Mouse (Mus musculus): ENCODE data around the gene Rpl3l. TPM values are rescaled to one million over a fixed set of nuclear protein-coding genes. Genes with fewer than 3 reads are reported as not detected.
"Not testable (repeated sequence)": the region's sequence is repeated elsewhere in the genome, so short reads cannot be mapped to it uniquely, and the experiment has no call there.

Rpl3l gene
- polyA plus RNA-seq, 1 experiment from 2014 or later = not detected

GRCm38 (mm10) chr17:24701251-24701650, 26.4 kb upstream of the Rpl3l start:
- no peak overlapping the region for H3K9ac ChIP-seq
- H3K4me1 ChIP-seq (replicated peaks) = peaks cover 26% of the 10 kb centered on the region
- no peak overlapping the region for H3K4me2 ChIP-seq
- no peak for ATAC-seq (ENCODE audit: low FRiP score)
- H3K27me3 ChIP-seq = peaks cover 7% of the 10 kb centered on the region; the same call in 1 of the 2 replicates
- H3K27ac ChIP-seq = no peak overlapping the region
- H3K36me3 ChIP-seq = peaks cover 60% of the 10 kb centered on the region
- H3K9me3 ChIP-seq = no peaks in the 10 kb centered on the region
- 94% methylated on average over 9 of the region's 9 CpGs for WGBS
- H3K4me3 ChIP-seq = no peak overlapping the region

DNA sequence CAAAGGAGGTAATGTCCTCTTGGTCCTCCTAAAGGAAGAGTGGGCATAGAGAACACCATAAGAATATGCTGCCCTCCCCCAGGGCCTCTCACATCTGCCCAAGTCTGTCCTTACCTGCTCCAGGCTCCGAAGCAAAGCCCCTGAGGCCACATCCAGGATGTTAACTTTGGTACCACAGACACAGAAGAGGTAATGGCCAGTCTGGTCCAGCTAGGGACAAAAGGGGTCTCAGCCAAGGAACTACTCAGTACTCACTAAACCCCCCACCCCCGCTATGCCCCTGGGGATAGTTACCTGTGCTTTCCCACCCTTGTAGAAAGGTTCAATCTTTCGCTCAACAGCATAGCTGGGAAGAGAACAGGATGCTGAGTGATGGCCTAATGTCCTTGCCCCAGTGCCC, 21.8 kb upstream of the Rpl3l start:
- 96% methylated on average over 3 of the region's 3 CpGs for WGBS
- Histone ChIP-seq H3K4me2 (0 out of 2 replicates have a peak overlapping the region, but pooled peaks have one; percentile 87), H3K9ac (no peak overlapping the region), H3K4me1 (replicated peaks) (peaks cover 17% of the 10 kb centered on the region), H3K27ac (no peak overlapping the region), H3K9me3 (no peaks in the 10 kb centered on the region), H3K36me3 (peaks cover 43% of the 10 kb centered on the region), H3K4me3 (no peak overlapping the region), H3K27me3 (no peaks in the 10 kb centered on the region)
- no peak for ATAC-seq (ENCODE audit: low FRiP score)

- H3K36me3 ChIP-seq = peaks cover 29% of the 10 kb centered on the region
- peak; percentile 90 for ATAC-seq (ENCODE audit: low FRiP score)
- 5% methylated on average over 32 of the region's 32 CpGs for WGBS
- H3K4me3 ChIP-seq = peak within 1 kb of the TSS; percentile 80
- peak within 1 kb of the TSS; percentile 87 for H3K4me2 ChIP-seq
- H3K9me3 ChIP-seq = no peaks in the 10 kb centered on the region
- H3K27me3 ChIP-seq = no peaks in the 10 kb centered on the region
- H3K9ac ChIP-seq = peak within 1 kb of the TSS; percentile 85
- peaks cover 17% of the 10 kb centered on the region for H3K4me1 ChIP-seq (replicated peaks)
- H3K27ac ChIP-seq = peak within 1 kb of the TSS; percentile 88
These were observed 20.4 kb upstream of the Rpl3l start, which contains the start of gene Tbl3 for GRCm38 (mm10) chr17:24706982-24707800. Tbl3 (minus strand) TSS chr17:24707660.

DNA sequence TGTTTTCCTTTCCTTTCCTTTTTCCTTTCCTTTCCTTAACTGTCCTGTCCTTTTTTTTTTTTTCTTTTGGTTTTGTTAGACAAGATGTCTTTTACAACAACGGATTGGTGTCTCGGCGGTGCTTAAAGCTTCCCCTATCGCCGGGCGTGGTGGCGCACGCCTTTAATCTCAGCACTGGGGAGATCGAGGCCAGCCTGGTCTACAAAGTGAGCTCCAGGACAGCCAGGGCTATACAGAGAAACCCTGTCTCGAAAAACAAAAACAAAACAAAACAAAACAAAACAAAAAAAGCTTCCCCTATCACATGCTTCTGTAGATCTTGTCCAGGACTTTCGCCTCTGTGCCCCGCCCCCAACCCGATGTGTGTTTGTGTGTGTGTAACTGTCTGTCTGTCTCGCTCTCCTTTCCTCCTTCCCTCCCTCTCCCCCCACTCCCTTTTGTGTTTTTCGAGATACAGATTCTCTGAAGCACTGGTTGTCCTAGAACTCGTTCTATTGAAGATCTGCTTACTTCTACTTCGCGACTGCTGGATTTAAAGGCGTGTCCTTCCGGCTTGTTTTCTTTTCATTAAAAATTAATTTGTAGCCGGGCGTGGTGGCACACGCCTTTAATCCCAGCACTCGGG, 19.7 kb upstream of the Rpl3l start:
- peak overlapping the region; percentile 87 for H3K4me2 ChIP-seq
- no peaks in the 10 kb centered on the region for H3K9me3 ChIP-seq
- peaks cover 17% of the 10 kb centered on the region for H3K4me1 ChIP-seq (replicated peaks)
- WGBS = 6% methylated on average over 24 of the region's 24 CpGs
- peak overlapping the region; percentile 85 for H3K9ac ChIP-seq
- H3K36me3 ChIP-seq = peaks cover 22% of the 10 kb centered on the region
- peak overlapping the region; percentile 88 for H3K27ac ChIP-seq
- no peaks in the 10 kb centered on the region for H3K27me3 ChIP-seq
- ATAC-seq (ENCODE audit: low FRiP score) = peak; percentile 55; the same call in 1 of the 2 replicates
- H3K4me3 ChIP-seq = peak overlapping the region; percentile 80

GRCm38 (mm10) chr17:24708646-24709045, 19.0 kb upstream of the Rpl3l start:
- Histone ChIP-seq H3K27ac (no peak overlapping the region), H3K9me3 (no peaks in the 10 kb centered on the region), H3K27me3 (no peaks in the 10 kb centered on the region), H3K9ac (no peak overlapping the region), H3K4me1 (replicated peaks) (peaks cover 17% of the 10 kb centered on the region), H3K36me3 (peaks cover 19% of the 10 kb centered on the region), H3K4me3 (no peak overlapping the region), H3K4me2 (no peak overlapping the region)
- ATAC-seq (ENCODE audit: low FRiP score) = no peak
- WGBS = 40% methylated on average over 2 of the region's 2 CpGs

DNA sequence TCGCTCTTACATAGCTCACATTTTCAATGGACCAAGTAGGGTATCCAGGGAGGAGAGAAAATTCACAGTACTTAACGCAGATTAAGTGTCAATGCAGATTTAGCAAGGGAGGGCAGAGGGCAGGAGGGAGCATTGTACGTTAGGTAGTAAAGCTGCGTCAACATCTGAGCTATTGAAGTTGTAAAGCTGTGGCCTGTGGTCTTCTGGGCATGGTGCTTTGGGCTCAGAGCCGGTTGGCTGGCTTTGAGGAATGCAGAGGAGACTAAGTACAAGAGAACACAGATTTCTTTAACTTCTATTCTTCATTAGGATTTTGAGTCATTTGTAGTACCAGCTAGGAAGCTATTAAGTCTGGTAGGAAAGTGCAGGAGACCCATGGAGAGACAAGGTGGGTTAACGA, 12.1 kb upstream of the Rpl3l start:
- no peak overlapping the region for H3K27ac ChIP-seq
- H3K9ac ChIP-seq = no peak overlapping the region
- no peak overlapping the region for H3K4me2 ChIP-seq
- H3K36me3 ChIP-seq = peaks cover 20% of the 10 kb centered on the region
- no peaks in the 10 kb centered on the region for H3K9me3 ChIP-seq
- ATAC-seq (ENCODE audit: low FRiP score) = no peak
- no peak overlapping the region for H3K4me3 ChIP-seq
- no peaks in the 10 kb centered on the region for H3K27me3 ChIP-seq
- H3K4me1 ChIP-seq (replicated peaks) = peaks cover 8% of the 10 kb centered on the region
- 78% methylated on average over 6 of the region's 6 CpGs for WGBS

GRCm38 (mm10) chr17:24716166-24716682, 11.4 kb upstream of the Rpl3l start:
- 96% methylated on average over 15 of the region's 15 CpGs for WGBS
- no peak overlapping the region for H3K9ac ChIP-seq
- ATAC-seq (ENCODE audit: low FRiP score) = no peak

DNA sequence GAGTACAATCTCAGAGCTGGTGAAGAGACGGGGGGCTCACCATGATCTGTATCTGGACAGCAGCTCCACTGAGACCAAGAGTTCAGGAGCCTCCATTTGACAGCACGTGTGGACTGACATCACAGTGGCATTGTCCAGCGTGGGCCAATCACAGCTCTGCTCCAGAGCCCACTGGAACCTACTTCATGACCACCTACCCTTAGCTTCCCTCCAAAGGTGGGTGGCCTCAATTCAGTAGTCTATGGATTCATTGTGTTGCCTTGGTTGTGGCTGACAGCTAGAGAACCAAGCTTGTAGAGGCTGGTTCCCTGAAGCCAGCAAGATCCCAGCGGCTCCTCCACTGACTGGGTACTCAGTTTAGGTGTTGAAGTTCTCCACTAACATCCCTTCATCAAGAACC, 9.7 kb upstream of the Rpl3l start, which contains the start of the genes Rnf151 and Rps2:
Rnf151 (minus strand) TSS at position 121 of the 400 bp plus-strand sequence.
Rps2 (plus strand) TSS at position 174 of the 400 bp plus-strand sequence.
- peaks cover 35% of the 10 kb centered on the region for H3K36me3 ChIP-seq
- H3K27me3 ChIP-seq = no peaks in the 10 kb centered on the region
- peak within 1 kb of the TSS; percentile 72 for H3K4me3 ChIP-seq
- H3K27ac ChIP-seq = no peak within 1 kb of the TSS
- WGBS = 79% methylated on average over 4 of the region's 4 CpGs
- H3K4me1 ChIP-seq (replicated peaks) = peaks cover 30% of the 10 kb centered on the region
- no peak for ATAC-seq (ENCODE audit: low FRiP score)
- peak within 1 kb of the TSS; percentile 90; the same call in 1 of the 2 replicates for H3K9ac ChIP-seq
- H3K4me2 ChIP-seq = peak within 1 kb of the TSS; percentile 67
- H3K9me3 ChIP-seq = no peaks in the 10 kb centered on the region

More at GRCm38 (mm10) chr17:24716166-24716682, 11.4 kb upstream of the Rpl3l start:
- Histone ChIP-seq H3K4me1 (replicated peaks) (peaks cover 13% of the 10 kb centered on the region), H3K4me3 (no peak overlapping the region), H3K36me3 (peaks cover 21% of the 10 kb centered on the region), H3K9me3 (no peaks in the 10 kb centered on the region), H3K27me3 (no peaks in the 10 kb centered on the region), H3K27ac (no peak overlapping the region), H3K4me2 (no peak overlapping the region)

DNA sequence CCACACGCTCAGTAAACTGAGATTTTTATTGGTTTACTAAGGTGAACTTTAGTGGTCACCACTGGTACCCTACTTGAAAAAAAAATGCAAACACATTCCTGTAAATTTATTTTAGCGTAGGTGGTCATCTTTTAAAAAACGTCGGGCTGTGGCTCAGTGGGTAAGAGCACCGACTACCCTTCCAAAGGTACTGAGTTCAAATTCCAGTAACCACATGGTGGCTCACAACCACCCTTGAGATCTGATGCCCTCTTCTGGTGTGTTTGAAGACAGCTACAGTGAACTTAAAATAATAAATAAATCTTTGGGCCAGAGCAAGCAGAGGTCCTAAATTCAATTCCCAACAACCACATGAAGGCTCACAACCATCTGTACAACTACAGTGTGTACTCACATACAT, 8.7 kb upstream of the Rpl3l start:
- Histone ChIP-seq H3K36me3 (peaks cover 35% of the 10 kb centered on the region), H3K9ac (peak overlapping the region; percentile 90), H3K4me2 (peak overlapping the region; percentile 67), H3K4me1 (replicated peaks) (peaks cover 39% of the 10 kb centered on the region), H3K4me3 (peak overlapping the region; percentile 72)
- not testable (repeated sequence) for H3K27me3 ChIP-seq; ATAC-seq (ENCODE audit: low FRiP score); H3K27ac ChIP-seq; H3K9me3 ChIP-seq
- 74% methylated on average over 5 of the region's 5 CpGs for WGBS

- ATAC-seq (ENCODE audit: low FRiP score) = peak; percentile 96
- Histone ChIP-seq H3K9ac (peak overlapping the region; percentile 90), H3K4me1 (replicated peaks) (peaks cover 39% of the 10 kb centered on the region), H3K4me3 (peak overlapping the region; percentile 72), H3K27me3 (no peaks in the 10 kb centered on the region), H3K4me2 (peak overlapping the region; percentile 93), H3K27ac (peak overlapping the region; percentile 88), H3K9me3 (no peaks in the 10 kb centered on the region), H3K36me3 (peaks cover 35% of the 10 kb centered on the region)
- WGBS = under 1% methylated on average over 61 of the region's 61 CpGs
These were observed 8.0 kb upstream of the Rpl3l start for GRCm38 (mm10) chr17:24719494-24720222.

DNA sequence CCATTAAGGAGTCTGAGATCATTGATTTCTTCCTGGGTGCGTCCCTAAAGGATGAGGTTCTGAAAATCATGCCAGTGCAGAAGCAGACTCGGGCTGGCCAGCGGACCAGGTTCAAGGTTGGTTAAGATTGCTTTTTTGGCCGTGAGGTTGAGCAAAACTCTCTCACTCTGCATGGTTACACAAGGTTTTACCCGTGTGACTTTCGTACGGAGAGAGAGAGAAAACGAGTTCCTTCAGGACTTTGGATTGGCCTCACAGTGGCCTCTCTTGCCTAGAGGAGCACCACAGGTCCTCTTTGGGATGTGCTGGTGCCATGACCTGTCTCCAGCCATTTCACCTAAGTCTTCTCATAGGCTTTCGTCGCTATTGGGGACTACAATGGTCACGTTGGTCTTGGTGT, 7.0 kb upstream of the Rpl3l start:
- Histone ChIP-seq H3K4me3 (peak overlapping the region; percentile 72), H3K27ac (peak overlapping the region; percentile 88), H3K4me2 (peak overlapping the region; percentile 93), H3K9ac (peak overlapping the region; percentile 90), H3K4me1 (replicated peaks) (peaks cover 39% of the 10 kb centered on the region), H3K36me3 (peaks cover 35% of the 10 kb centered on the region)
- not testable (repeated sequence) for ATAC-seq (ENCODE audit: low FRiP score); H3K27me3 ChIP-seq; H3K9me3 ChIP-seq
- WGBS = under 1% methylated on average over 11 of the region's 11 CpGs

Measured in hindbrain, embryonic 13.5 days (tissue).